Mouse (Mus musculus): ENCODE measurements around the gene Cdca4.

The Cdca4 gene

DNA sequence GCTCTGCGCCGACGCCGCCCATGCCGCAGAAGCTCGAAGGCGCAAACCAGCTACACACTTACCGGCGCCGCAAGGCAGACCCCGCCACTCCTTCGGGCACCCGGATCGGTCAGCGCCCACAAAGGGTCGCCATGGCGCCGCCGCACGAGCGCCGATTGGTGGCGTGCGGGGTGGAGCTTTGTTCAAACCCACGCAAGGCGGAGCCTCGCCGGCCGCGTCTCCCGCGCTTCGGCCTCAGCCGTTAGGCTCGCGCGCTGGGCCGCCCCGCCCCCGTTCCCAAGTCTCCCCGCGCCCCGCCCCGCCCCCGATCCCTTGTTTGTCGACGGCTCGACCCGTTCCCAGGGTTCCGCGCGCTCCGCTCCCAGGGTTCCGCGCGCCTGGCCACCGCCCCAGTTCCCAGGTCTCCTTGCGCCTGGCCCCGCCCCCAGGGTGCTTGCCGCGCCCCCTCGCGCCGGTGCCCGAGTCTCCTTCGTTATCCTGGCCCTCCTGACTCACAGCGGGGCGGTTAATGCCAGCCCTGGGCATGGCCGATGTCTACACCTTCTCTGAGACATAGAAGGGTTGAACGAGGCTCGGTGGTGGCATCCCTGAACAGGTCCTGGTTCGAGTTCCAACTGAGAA, at the start of gene Cdca4:
Cdca4 (minus strand) TSS at position 180 of the 621 bp plus-strand sequence.
- peak; percentile 100 for DNase-seq

DNA sequence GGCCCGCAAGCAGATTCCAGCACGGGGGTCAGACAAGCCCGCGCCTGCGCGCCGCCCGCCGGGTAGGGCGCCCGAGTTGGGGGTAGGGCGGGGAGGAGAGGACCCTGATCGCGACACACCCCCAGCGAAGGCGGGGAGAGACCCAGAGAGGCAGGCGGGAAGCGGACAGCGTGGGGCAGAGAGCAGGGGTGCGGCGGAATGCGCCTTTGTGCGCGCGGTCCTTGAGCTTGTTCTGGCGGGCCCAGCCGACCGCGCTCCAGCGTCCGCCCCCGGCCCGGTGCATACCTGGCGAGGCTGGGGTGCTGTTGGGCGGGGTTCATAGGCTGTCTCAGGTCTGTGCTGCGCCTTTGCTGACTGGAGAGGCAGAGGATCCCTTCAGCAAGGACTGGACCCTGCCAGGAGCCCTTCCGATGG, 48.4 kb upstream of the Cdca4 start:
- peak; percentile 96 for DNase-seq

- peak; percentile 91 for DNase-seq
Measured at GRCm38 (mm10) chr12:112877073-112877576, 47.9 kb upstream of the Cdca4 start.

DNA sequence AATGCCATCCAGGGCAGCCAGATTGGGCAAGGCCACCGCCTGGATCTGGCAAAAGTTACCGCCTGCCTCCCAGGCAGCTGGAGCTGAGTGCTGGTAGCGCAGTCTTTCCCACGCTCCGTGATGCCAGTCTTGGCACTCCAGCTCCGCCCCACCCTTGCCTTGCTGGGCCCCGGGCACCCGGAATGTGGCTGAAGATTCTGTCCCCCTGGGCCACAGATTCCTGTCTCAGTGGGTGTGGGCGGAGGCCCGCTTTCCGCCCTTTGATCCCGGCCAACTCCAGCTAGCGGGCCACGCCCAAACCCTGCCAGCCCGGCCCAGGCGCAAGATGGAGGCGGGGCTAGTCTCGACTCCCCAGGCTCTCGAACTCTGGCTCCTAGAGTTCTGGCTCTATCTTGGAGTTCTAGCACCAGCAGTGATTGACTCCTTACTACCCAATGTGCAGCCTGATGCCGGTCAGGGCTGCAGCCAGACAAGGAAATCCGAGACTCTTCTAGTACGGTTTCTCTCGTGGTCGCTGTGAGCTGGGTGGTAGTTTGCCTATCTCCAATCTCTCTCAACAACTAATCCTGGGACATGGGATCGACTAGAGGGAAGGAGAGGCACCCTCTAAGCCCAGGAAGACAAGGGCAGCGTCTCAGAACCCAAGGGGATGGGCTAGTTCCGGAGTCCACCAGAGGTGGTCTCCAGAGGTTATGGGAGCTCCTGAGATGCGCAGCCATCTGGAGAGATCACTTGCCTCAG, 47.3 kb upstream of the Cdca4 start:
- DNase-seq, result peak; percentile 99

GRCm38 (mm10) chr12:112875225-112876013, 46.2 kb upstream of the Cdca4 start:
- DNase-seq, result peak; percentile 99

GRCm38 (mm10) chr12:112874199-112874598, 45.0 kb upstream of the Cdca4 start:
- DNase-seq, result peak; percentile 79

DNA sequence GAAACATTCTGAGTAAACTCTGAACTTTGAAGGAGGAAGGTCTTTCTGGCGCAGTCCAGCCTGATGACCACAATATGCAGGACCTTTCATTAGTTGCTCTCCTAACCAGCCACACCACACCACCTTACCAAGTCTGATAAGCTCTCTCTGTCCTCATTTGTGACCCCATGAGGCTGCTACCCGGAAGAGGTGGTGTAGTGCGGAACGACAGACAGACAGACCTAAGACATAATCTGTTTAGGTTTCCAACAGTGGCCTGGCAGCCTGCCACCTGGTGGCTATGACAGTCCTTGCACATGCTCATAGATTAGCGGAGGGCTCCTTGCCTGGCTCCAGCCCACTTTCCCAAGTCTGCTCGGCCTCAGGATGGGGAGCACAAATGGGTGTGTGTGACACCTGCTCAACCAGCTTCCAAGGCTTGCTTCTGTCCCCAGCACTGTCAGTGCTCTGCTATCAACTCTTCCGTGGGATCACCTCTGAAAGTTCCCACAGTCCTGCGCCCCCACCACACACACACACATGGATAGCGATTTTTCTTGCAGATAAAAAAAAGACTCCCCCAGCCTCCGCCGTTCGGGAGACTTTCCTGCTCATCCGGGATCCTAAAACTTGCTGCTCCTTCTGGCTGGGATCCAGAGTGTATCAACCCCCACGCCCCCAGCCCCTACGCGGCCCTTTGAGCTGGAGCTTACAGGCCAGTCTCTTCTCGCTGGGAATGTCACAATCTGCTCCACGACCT, 44.4 kb upstream of the Cdca4 start:
- peak; percentile 95 for DNase-seq

DNA sequence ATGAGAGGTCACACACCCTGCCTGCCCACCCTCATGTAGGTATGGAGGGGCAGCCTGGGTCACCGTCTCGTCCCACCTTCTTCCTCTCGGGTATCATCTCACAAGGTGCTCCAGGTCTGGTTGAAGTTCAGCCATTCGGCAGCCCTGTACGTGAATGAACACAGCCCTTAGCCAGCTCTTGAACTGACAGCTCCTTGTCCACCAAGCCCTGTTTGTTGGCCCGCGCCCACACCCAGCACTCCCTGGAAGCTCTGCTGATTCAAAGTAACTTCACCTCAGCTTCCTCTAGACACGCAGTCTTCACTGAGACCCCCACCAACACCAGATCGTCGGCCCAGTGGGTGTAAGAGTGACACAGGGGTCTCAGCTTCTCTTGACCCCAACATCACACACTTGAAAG, 43.8 kb upstream of the Cdca4 start:
- peak; percentile 92 for DNase-seq

DNA sequence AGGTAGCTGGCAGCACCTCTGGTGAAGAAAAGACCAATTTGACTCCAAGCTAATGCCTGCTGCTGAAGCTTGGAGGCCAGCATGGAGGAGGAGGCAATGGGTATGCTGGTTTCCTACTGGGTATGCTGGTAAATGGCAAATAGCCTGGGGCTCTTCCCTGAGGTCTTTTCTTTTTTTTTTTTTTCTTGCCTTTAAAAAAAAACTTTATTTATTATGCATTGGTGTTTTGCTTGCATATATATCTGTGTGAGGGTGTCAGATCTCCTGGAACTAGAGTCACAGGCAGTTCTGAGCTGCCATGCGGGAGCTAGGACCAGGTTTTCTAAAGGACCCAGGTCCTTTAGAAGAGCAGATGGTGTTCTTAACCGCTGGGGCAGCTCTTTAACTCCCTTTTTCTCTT, 42.0 kb upstream of the Cdca4 start:
- no peak for DNase-seq

- peak; percentile 95 for DNase-seq
Measured at GRCm38 (mm10) chr12:112870775-112871174, 41.6 kb upstream of the Cdca4 start.

DNA sequence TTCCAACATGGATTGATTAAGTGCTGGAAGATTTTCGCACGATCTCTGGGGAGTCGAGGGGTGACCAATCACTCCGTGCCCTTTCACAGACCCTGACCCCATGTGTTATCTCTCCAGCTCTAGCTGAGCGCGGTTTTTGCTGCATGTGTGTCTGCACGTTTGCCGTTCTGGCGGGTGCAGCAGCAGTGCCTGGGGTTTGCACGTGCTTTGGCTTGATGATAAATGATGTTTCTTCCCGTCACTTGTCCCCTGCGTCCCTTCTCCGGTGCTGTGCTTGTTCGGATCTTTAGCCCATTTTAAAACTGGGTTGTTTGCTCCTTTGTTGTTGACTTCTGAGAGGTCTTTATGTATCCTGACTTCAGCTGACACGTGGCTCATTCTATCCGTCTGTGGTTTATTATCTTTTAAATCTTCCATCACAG, 40.6 kb upstream of the Cdca4 start:
- peak; percentile 88 for DNase-seq

DNA sequence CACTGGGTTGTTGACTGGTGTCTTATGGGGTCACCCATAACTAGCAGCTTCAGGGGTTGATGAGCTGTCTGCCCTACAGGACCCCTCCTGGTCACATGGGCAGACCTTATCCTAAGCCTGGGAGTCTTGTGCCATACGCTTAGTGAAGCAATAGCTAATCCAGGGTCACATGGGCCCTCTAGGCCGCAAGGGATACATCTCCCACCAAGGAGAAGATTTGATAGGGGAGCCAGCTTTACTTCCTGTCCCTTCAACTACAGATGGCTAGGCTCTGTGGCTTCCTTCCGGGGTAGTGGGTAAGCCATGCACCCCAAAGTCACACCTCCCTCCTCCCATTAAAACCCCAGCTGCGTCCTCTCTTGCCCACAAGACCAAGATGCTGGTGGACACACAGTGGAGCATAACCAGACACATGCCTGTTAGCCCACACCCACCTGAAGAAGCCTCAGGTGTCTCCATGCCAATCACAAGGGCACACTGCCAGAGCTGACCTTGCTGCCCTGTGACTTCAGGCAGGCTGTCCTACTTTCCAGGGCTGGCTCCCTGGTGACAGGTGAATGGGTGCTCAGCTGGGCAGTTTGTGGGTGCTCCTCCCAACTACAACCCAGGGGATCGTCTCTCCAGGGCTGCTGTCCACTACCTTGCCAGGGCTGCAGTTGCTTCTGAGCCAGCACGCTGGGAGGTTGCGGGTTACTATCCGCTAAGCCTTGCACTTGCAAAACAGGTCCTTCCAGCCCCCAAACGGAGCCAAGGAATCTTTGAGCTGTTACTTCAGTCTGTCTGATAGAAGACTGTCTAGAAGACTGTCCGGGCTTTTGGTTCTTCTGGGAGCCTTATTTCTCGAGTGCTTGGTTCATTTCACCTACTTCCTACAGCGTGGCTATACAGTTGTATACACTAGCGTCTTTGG, 39.2 kb upstream of the Cdca4 start, which contains the start of gene Gpr132:
Gpr132 (minus strand) TSS at position 51 of the 910 bp plus-strand sequence.
- DNase-seq, result peak; percentile 90

DNA sequence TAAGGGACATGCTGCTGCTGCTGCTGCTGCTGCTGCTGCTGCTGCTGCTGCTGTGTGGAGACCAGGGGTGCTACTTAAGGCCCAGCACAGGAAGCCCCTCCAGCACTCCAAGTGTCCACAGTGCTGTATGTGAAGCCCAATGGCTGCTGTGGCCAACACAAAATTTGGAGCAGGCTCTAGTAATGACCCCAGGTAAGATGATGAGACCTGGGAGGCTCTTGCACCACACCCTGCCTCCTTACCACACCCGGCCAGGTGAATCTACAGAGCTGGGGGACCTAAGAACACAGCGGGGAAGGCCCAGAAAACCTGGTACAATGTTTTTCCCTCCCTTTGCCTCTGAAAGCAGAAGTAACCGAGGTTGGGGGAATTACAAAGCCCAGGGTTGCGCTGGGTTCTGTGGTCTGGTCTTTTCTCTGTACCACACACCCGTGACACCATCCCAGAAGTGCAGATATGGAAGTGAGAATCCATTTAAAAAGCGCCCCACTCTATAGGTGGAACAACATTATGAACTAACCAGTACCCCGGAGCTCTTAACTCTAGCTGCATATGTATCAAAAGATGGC, 38.0 kb upstream of the Cdca4 start:
- peak; percentile 91 for DNase-seq

GRCm38 (mm10) chr12:112866467-112867080, 37.4 kb upstream of the Cdca4 start:
- DNase-seq, result peak; percentile 90

- DNase-seq, result peak; percentile 94
Measured at GRCm38 (mm10) chr12:112864804-112865203, 35.6 kb upstream of the Cdca4 start.

- peak; percentile 88 for DNase-seq
Measured at GRCm38 (mm10) chr12:112861911-112862321, 32.7 kb upstream of the Cdca4 start.

DNA sequence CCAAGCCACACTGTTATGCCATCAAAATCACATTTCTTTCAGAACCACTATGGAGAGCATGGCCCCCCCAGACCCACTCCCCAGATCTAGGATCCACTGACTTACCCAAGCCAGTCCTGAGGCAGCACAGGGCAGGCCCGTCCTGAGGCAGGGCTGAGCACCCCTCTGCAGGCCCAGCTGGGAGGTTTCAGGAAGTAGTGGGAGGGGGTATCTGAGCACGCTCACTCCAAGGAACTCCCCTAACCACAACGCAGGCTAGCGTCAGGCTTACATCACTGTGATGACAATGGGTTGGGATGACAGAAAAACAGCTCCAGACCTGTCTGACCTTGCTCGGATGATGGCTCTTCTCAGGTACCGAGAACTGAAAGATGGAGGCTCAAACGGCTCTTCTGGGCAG, 31.5 kb upstream of the Cdca4 start:
- peak; percentile 94 for DNase-seq

- no peak for DNase-seq
Measured at GRCm38 (mm10) chr12:112859930-112860329, 30.7 kb upstream of the Cdca4 start.

DNA sequence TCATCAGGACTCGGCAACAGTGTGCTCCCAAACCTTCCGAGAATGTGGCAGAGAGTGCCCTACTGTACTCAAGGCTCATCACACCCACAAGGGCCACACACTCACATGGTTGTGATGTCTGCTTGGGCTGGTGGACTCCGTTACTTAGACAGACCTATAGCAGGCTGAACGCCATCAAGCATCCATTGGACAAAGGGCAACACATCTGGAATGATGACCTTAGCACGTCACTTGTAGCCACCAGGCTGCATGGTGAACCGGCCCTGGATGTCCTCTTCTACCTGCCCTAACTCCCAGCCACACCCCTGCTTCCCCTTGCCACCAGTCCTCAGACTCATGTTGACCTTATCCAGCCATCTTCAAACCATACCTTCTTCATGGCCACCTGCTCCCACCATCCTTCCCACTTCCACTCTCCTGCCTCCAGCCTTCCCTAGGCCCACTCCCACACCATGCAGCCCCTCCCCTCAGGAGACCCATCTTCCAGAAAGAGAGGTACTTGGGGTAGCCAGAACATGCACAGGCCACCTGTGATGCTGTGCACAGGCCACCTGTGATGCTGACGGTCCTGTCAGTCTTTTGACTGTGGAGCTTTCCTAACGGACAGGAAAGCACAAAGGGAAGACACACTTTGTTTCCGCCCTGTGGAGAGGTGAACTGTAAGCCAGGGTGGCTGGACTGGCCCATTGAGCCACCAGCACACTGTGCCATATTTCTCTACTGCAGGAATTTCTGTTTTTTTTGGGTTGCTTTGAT, 29.5 kb upstream of the Cdca4 start:
- DNase-seq, result peak; percentile 85
